Mouse (Mus musculus): Measurements from ENCODE around the gene Gcgr. TPM values are rescaled to one million over a fixed set of nuclear protein-coding genes. Genes with fewer than 3 reads are reported as not detected.
A peak's percentile ranks its signal among the peaks of the same experiment; 100 is the strongest.
"Not testable (repeated sequence)": the region's sequence is repeated elsewhere in the genome, so short reads cannot be mapped to it uniquely, and the experiment has no call there.

Gcgr gene
- polyA plus RNA-seq, 1 experiment = not detected

- H3K27me3 ChIP-seq (ENCODE audit: control insufficient read depth, insufficient read depth, insufficient read length) = no peaks in the 10 kb centered on the region
- H3K36me3 ChIP-seq (ENCODE audit: control insufficient read depth, insufficient read depth) = peaks cover 72% of the 10 kb centered on the region
- peaks cover 24% of the 10 kb centered on the region for H3K79me3 ChIP-seq (ENCODE audit: low read depth)
Measured at GRCm38 (mm10) chr11:120580871-120581331, 50.4 kb downstream of the Gcgr start.

GRCm38 (mm10) chr11:120581490-120582267 lies 51.2 kb downstream of the Gcgr start, which contains the start of gene Arhgdia:
Gene Arhgdia (minus strand): TSS chr11:120581624.
- peaks cover 24% of the 10 kb centered on the region for H3K79me3 ChIP-seq (ENCODE audit: low read depth)
- peaks cover 73% of the 10 kb centered on the region for H3K36me3 ChIP-seq (ENCODE audit: control insufficient read depth, insufficient read depth)
- H3K4me3 ChIP-seq (ENCODE audit: insufficient read depth, poor library complexity, severe bottlenecking) = peak within 1 kb of the TSS; percentile 97
- peak; percentile 14 for TF ChIP-seq CTCF (IDR thresholded peaks at IDR 0.05; ENCODE audit: control insufficient read depth, insufficient read depth, insufficient read length)
- no peak for TF ChIP-seq CEBPB (IDR thresholded peaks at IDR 0.05; ENCODE audit: low read depth)
- peak; percentile 99 for TF ChIP-seq MAX (IDR thresholded peaks at IDR 0.05)
- peaks cover 45% of the 10 kb centered on the region for H3K79me2 ChIP-seq (ENCODE audit: control insufficient read depth, insufficient read depth)
- peak within 1 kb of the TSS; percentile 69 for H3ac ChIP-seq (ENCODE audit: control insufficient read depth, insufficient read length, low read depth)
- no peaks in the 10 kb centered on the region for H3K27me3 ChIP-seq (ENCODE audit: control insufficient read depth, insufficient read depth, insufficient read length)

More at GRCm38 (mm10) chr11:120580871-120581331, 50.4 kb downstream of the Gcgr start:
- Histone ChIP-seq H3ac (ENCODE audit: control insufficient read depth, insufficient read length, low read depth) (peak overlapping the region; percentile 69), H3K79me2 (ENCODE audit: control insufficient read depth, insufficient read depth) (peaks cover 45% of the 10 kb centered on the region), H3K4me3 (ENCODE audit: insufficient read depth, poor library complexity, severe bottlenecking) (peak overlapping the region; percentile 97)
- no peak for TF ChIP-seq MYOD1 (IDR thresholded peaks at IDR 0.05; ENCODE audit: control insufficient read depth, insufficient read length, low read depth)
- no peak for TF ChIP-seq CTCF (IDR thresholded peaks at IDR 0.05; ENCODE audit: control insufficient read depth, insufficient read depth, insufficient read length)
- TF ChIP-seq MYOG (IDR thresholded peaks at IDR 0.05; ENCODE audit: control insufficient read depth, extremely low read depth, insufficient read length) = no peak
- TF ChIP-seq CEBPB (IDR thresholded peaks at IDR 0.05; ENCODE audit: low read depth) = no peak
- TF ChIP-seq FOSL1 (IDR thresholded peaks at IDR 0.05; ENCODE audit: insufficient read depth, low read length, poor library complexity, severe bottlenecking) = no peak
- TF ChIP-seq MAX (IDR thresholded peaks at IDR 0.05) = no peak
- no peak for TF ChIP-seq USF1 (IDR thresholded peaks at IDR 0.05; ENCODE audit: low read depth)

- H3K4me3 ChIP-seq (ENCODE audit: insufficient read depth, poor library complexity, severe bottlenecking) = no peak overlapping the region
- no peak for TF ChIP-seq MYOD1 (IDR thresholded peaks at IDR 0.05; ENCODE audit: control insufficient read depth, insufficient read length, low read depth)
- no peak for TF ChIP-seq USF1 (IDR thresholded peaks at IDR 0.05; ENCODE audit: low read depth)
- TF ChIP-seq MAX (IDR thresholded peaks at IDR 0.05) = no peak
- TF ChIP-seq CTCF (IDR thresholded peaks at IDR 0.05; ENCODE audit: control insufficient read depth, insufficient read depth, insufficient read length) = no peak
- no peak for TF ChIP-seq CEBPB (IDR thresholded peaks at IDR 0.05; ENCODE audit: low read depth)
- no peak for TF ChIP-seq MYOG (IDR thresholded peaks at IDR 0.05; ENCODE audit: control insufficient read depth, extremely low read depth, insufficient read length)
- TF ChIP-seq FOSL1 (IDR thresholded peaks at IDR 0.05; ENCODE audit: insufficient read depth, low read length, poor library complexity, severe bottlenecking) = no peak
- peaks cover 24% of the 10 kb centered on the region for H3K79me3 ChIP-seq (ENCODE audit: low read depth)
- H3K79me2 ChIP-seq (ENCODE audit: control insufficient read depth, insufficient read depth) = peaks cover 45% of the 10 kb centered on the region
- no peak overlapping the region for H3ac ChIP-seq (ENCODE audit: control insufficient read depth, insufficient read length, low read depth)
- no peaks in the 10 kb centered on the region for H3K27me3 ChIP-seq (ENCODE audit: control insufficient read depth, insufficient read depth, insufficient read length)
- H3K36me3 ChIP-seq (ENCODE audit: control insufficient read depth, insufficient read depth) = peaks cover 73% of the 10 kb centered on the region
Measured at GRCm38 (mm10) chr11:120582268-120582981, 51.9 kb downstream of the Gcgr start.

- Histone ChIP-seq H3K79me3 (ENCODE audit: low read depth) (peaks cover 24% of the 10 kb centered on the region), H3K36me3 (ENCODE audit: control insufficient read depth, insufficient read depth) (peaks cover 73% of the 10 kb centered on the region), H3K79me2 (ENCODE audit: control insufficient read depth, insufficient read depth) (peaks cover 40% of the 10 kb centered on the region)
- H3ac ChIP-seq (ENCODE audit: control insufficient read depth, insufficient read length, low read depth); H3K4me3 ChIP-seq (ENCODE audit: insufficient read depth, poor library complexity, severe bottlenecking); H3K27me3 ChIP-seq (ENCODE audit: control insufficient read depth, insufficient read depth, insufficient read length): not testable (repeated sequence)
Measured at GRCm38 (mm10) chr11:120582982-120583293, 52.4 kb downstream of the Gcgr start.

GRCm38 (mm10) chr11:120583937-120584336 lies 53.4 kb downstream of the Gcgr start:
- no peak overlapping the region for H3ac ChIP-seq (ENCODE audit: control insufficient read depth, insufficient read length, low read depth)
- H3K4me3 ChIP-seq (ENCODE audit: insufficient read depth, poor library complexity, severe bottlenecking) = no peak overlapping the region
- H3K36me3 ChIP-seq (ENCODE audit: control insufficient read depth, insufficient read depth) = peaks cover 73% of the 10 kb centered on the region
- H3K79me2 ChIP-seq (ENCODE audit: control insufficient read depth, insufficient read depth) = peaks cover 38% of the 10 kb centered on the region
- TF ChIP-seq USF1 (IDR thresholded peaks at IDR 0.05; ENCODE audit: low read depth) = no peak
- TF ChIP-seq FOSL1 (IDR thresholded peaks at IDR 0.05; ENCODE audit: insufficient read depth, low read length, poor library complexity, severe bottlenecking) = no peak
- TF ChIP-seq MAX (IDR thresholded peaks at IDR 0.05) = no peak
- no peak for TF ChIP-seq CTCF (IDR thresholded peaks at IDR 0.05; ENCODE audit: control insufficient read depth, insufficient read depth, insufficient read length)
- TF ChIP-seq MYOG (IDR thresholded peaks at IDR 0.05; ENCODE audit: control insufficient read depth, extremely low read depth, insufficient read length) = no peak
- no peak for TF ChIP-seq CEBPB (IDR thresholded peaks at IDR 0.05; ENCODE audit: low read depth)
- TF ChIP-seq MYOD1 (IDR thresholded peaks at IDR 0.05; ENCODE audit: control insufficient read depth, insufficient read length, low read depth) = no peak
- H3K27me3 ChIP-seq (ENCODE audit: control insufficient read depth, insufficient read depth, insufficient read length) = no peaks in the 10 kb centered on the region
- H3K79me3 ChIP-seq (ENCODE audit: low read depth) = peaks cover 22% of the 10 kb centered on the region
